Mouse (Mus musculus): ENCODE data around the gene Mindy1.
"Not testable (repeated sequence)": the region's sequence is repeated elsewhere in the genome, so short reads cannot be mapped to it uniquely, and the experiment has no call there.

Mindy1 gene

GRCm38 (mm10) chr3:95324454-95325144 is 43.5 kb downstream of the Mindy1 start:
- DNase-seq: no peak

GRCm38 (mm10) chr3:95328803-95329404 is 47.8 kb downstream of the Mindy1 start:
- DNase-seq: no peak

- no peak for DNase-seq
These were observed 50.4 kb downstream of the Mindy1 start for GRCm38 (mm10) chr3:95331528-95331927.

GRCm38 (mm10) chr3:95337345-95337744 is 56.2 kb downstream of the Mindy1 start:
- DNase-seq: no peak

GRCm38 (mm10) chr3:95338251-95338650 is 57.1 kb downstream of the Mindy1 start:
- no peak for DNase-seq

- DNase-seq: not testable (repeated sequence)
These were observed 62.3 kb downstream of the Mindy1 start for GRCm38 (mm10) chr3:95343356-95344000.
